Mouse (Mus musculus) right cerebral cortex, postnatal 10 days (tissue): ENCODE data around the gene Hebp1.

Experiments used
- DNase-seq, 2 experiments: peaks; one replicate each; pipeline ENCODE4 v3.0.0; 2021; ENCODE audit warnings: low spot score in 2 of 2

Hebp1 gene

DNA sequence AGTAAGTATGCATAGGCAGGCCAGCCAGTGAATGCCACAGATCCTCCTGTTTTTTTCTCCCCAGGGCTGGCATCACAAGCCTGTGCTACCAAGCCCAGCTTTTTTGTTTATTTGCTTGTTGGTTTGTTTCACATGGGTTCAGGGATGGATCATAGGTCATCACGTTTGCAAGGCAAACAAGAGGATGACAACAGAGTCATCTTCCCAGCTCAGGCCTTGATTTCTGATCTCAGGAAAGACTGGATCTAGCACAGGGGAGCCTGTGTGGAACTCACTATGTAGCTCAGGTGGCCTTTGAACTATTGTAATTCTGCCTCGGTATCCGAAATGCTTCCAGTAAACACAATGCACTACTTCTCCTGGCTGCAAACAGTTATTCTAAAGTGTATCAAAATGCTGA is 35.5 kb downstream of the Hebp1 start:
- no peak for DNase-seq

DNA sequence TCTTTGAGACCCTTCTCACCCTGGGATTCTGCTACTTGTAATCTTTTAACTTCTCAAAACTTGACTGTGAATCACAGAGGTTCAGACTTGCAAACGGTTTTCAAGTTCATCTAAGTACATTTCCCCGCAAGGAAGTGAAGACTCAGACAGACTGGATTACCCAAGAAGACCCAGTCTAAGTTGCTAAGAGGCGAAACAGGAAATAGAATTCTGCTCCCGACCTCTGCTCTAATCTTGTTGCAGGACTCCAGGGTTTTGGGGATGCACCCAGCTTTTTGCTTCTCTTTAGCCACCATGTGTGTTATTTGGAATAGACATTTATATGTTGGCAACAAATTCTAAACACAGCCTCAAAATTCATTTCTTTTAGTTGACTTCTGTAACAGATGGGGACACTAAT is 36.5 kb downstream of the Hebp1 start:
- DNase-seq = no peak

DNA sequence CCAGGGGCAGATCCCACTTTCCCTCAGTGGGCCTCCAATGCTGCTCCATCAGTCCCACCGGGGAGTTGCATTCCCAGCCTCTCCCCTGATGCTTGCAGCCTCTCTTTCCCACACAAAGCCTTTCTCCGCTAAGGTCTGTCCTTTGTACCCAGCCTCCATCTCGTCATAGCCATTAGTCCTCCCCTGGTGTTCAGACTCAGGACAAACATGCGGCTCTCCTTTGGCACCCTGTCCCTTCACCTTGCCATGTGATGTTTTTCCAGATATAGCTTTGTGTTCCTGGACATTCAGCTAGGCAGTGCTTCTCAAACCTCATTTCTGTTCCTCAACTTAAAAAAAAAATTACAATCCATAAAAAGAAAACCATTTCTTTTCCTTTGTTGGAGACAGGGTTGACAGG is 39.3 kb downstream of the Hebp1 start:
- DNase-seq = no peak

DNA sequence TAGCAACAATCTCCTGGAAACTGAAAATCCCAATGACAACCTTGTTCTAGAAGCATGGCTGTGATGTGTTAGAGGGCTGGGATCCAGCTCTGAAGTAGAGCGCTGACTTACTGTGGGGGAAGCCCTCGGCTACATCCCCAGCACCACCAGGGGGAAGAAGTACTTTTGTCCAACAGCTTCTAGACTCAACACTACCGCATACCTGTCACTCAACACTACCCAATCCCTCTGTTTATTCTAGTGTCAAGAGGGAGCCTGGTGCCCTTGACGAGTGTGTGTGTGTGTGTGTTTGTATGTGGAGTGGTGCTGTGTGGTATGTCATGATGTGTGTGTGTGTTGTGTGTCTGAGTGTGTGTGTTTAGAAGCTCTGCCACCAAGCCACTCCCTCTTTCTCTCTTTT is 40.3 kb downstream of the Hebp1 start:
- no peak for DNase-seq

DNA sequence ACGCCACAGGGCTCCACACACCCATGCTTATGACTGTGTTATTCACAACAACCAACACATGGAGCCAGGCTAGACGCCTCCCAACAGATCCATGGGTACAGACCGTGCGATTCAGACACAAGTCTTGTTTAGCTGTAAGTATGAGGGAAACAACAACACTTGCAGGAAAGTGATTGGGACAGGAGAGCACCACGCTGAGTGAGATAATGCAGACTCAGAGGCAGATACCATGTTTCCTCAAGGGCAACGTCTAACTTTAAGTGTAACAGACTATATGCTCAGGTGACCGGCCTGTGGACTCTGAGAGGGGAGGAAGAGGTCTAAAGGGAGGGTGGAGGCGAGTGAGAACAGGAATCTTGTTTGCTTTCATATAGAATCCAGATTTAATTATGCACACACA is 41.2 kb downstream of the Hebp1 start:
- no peak for DNase-seq

DNA sequence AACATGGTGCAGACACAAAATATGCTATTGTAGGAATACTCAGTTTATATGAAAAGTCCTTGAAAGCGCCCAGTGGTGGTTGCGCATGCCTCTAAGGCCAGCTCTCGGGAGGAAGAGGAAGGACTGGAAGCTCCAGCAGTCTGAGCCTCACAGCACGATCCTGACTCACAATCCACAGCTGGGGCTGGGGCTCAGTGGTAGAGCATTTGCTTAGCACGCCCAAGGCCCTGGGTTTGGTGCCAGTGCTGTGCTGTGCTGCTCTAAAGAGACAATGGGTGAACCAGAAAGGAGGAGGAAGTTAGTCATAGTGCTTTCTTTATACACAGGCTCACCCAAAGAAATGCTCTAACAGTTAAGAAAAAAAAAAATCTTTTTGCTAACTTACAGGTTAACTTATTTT is 44.1 kb downstream of the Hebp1 start:
- no peak for DNase-seq

DNA sequence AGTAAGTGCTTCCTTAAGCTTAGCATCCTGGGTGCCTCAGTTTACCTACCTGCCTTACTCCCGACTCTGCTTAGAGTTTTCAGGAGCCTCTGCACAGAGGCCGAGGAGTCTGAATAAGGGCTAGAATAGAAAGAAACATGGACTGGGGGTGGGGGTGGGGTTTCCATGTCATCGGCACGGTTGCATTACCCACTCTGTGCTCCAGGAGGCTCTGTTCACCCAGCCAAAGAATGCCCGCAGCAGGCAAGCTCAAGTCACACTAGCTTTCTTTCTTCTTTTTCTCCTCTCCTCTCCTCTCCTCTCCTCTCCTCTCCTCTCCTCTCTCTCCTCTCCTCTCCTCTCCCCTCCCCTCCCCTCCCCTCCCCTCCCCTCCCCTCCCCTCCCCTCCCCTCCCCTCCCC is 47.5 kb downstream of the Hebp1 start:
- no peak for DNase-seq

DNA sequence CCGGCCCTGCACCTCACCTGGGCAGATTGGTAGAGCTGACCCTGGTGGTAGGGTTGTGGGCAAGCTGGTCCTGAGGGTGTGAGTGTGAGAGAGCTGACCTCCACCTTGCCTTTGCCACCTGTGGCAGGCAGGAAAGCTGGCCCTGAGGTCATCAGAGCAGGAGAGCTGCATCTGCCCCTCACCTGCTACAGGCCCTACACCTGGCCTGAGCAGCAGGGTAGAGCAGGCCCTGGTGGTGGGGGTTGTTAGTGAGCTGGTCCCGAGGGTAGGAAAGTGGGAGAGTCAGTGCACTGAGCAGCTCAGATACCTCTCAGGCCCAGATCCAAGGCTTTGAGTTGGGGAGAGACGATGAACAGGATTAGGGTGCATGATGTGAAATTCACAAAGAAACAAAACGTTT is 48.1 kb downstream of the Hebp1 start:
- no peak for DNase-seq

DNA sequence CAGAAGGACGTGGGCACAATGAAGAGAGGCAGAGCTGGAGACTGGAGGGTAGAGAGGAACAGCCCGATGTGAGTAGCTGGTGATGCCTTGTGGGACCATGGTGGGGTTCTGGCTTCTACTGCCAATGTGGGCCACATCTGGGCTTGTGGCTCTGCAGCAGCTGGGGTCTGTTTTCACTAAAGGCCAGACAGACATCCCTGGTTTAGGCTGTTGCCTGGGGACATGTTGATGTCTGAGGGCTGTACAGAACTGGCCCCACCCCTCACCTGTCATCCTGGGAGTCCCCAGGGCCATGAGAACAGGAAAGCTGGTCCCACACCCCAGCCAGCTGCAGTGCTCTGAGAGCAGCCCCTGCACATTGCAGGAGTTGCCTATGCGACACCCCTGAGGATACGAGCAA is 48.6 kb downstream of the Hebp1 start:
- DNase-seq = no peak

DNA sequence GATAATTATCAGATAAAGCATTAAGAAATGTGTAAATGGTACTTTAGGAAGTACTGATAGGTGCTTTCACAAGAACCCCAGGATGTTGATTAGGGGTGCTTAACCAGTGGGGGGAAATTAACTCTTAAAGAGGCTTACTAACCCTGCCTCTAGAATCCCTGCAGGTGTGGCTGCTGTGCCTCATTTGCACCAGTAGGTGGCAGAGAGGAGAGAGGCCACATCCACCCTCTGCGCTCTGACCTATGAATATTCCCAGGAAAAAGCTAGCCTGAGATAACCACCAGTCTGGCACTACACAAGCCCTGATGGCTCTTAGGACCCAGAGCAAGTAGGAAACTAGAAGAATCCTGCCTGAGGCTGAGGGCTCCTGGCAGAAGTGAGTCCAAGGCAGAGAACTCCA is 49.3 kb downstream of the Hebp1 start:
- DNase-seq = no peak

DNA sequence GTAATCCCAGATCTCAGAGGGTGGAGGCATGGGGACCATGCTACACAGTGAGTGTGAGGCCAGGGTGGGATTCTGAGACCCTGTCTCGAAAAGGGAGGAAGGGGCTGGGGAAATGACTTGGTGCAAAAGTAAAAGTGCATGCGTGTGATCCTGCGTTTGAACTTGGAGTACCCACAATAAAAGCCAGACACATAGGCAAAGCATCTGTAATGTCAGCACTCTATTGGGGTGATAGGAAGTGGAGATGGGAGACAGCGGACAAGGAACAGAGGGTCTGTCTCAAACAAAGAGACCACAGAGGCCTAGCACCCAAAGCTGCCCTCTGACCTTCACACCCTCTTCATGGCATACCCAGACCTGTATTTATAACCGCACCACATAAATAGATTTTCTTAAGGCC is 51.8 kb downstream of the Hebp1 start:
- DNase-seq = no peak

DNA sequence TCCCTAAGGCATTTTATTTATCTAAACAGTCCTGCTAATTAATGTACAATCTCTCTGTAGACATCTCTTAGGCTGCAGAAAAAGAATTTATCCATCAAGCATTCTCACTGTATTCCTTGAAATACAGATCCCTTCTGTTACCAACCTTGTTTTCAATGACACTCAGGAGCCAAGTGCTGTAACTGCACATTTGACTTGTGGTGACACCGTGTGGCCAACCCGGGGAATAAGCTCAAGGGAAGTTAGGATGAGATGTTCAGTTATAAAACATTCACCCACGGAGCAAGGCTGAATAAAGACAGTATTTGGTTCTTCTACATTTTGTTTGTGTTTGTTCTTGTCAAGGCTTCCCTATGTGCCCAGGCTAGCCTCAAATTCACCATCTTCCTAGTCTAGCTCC is 53.3 kb downstream of the Hebp1 start:
- DNase-seq = peak in 1 of 2 experiments; percentile 75

DNA sequence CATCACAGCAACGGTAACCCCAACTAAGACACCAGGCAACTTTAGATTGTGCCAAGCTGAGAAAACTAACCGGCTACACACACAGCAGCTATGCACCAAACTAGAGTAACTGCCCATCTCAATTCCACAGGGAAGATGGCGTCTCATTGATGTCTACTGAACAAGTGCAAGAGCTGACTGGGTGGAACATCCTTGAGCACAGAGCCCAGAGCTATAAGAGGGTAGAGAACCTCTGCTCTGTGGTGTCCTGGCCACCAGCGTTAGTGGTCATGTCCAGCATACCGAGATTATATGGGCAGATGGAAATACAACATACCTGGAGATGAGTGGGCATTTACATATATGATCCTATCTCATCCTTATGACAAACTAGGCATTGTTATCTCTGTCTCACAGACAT is 54.7 kb downstream of the Hebp1 start:
- no peak for DNase-seq

DNA sequence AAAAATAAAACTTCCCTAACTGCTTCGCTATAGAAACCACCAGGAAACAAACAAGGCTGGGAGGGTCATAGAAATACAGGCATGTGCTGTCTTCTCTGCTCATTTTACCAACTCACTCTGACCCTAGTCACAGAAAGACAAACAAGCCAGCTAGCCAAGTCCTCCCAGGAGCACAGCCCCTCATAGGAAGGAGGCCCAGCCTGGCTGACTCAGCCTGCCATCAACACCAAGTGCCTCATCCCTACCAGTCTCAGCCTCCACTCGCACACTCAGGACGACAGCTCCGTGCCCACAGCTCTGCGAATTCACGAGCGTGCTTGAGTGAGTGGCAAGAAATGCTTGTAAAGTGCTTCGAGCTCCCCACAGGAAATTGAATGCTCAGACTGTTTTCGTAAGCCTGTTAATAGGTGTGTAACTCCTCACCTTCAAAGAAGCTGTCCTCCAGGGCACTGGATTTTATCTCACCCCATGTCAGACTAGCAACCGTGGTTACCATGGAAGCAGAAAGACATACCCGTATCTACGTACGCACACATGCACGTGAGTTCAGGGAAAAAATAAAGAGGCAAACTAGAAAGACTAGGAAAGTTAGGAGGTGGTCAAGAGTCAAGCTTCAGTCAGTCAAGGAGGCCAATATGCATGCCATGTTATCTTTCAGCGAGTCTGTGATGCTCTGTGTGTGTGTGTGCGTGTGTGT is 56.2 kb downstream of the Hebp1 start:
- no peak for DNase-seq

DNA sequence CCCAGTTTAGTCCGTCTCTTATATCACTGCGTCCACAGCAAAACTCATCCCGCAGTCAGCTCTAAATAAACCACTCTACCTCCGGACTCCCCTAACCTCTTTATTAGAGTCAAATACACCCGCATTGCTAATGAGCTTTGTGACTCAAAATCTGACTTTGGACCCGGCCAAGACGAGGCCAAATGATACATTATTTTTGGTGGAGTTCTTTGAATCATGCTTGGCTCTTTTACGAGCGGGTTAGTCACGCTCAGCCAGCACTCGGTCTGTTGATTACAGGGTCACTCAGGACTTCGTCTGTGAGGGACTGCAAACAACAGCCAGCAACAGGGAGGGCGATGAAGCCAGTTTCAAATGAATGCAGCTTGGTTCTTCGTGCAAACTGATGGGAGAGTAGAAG is 59.1 kb downstream of the Hebp1 start:
- no peak for DNase-seq

DNA sequence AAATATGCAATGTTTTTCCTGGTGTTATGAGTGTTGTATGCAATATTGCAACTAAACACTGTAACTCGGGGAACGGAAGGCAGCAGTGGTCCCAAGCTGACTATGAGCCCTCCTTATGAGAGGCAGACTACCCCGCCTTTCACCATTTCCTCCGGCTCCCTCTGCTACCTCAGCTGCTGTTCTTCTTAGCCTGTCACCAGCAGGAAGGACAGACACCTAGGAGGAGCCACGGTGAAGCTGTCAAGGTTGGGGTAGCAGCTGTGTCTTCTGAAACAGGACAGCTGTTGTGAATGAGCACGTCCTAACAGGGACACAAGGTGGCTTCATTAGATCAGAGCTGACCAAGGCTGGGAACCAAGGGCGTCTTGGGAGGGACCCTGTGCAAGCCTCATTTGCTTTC is 59.6 kb downstream of the Hebp1 start:
- no peak for DNase-seq

DNA sequence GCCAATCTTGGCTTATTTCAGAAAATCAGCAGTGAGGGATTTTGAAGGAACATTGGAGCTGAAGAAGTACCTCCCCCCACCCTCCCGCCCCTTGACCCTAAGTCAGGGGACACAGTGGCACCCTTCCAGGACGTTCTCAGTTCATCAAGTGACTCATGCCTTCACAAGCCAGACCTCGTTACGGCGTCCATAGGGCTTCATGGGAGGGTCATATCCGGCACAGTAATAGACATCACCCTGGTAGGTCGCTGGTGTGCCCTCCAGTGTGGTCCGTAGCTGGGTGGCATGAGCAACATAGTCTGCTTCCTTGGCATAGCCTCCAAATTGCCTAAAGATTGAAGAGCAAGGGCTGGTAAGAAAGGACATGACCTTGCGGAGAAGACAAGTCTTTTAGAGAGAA is 60.1 kb downstream of the Hebp1 start:
- no peak for DNase-seq

DNA sequence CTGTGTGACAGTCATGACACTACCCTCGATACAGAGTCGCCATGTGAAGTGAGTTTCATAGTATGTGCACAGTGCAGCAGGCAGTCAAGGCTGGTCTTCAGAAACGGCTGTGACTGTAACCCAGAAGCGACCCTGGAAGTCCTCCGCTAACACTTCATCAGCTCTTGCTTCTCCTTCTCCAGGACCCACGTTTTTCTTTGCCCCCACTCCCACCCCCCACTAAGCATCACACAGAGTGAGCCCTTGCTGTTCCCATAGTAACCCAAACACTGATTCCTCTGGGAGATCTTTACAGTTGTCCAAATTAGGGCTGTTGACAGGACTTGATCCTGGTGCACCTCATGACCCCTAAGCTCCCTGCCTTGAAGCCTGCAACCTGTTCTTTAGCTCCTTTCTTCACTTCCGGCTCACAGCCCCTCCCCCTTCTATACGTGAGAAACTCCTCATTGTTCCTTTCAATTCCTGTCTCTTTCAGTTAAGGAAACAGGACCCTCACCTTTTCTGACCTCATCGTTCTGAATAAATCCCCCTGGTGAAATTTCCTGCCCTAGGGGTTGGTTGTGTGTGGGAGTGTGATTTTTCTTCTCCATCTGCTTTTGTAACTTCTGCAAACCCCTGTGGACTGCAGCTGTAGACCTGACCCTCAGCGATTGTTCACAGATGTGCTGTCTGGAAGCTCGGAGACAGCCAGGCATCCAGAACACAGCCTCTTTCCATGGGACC is 61.2 kb downstream of the Hebp1 start:
- no peak for DNase-seq

DNA sequence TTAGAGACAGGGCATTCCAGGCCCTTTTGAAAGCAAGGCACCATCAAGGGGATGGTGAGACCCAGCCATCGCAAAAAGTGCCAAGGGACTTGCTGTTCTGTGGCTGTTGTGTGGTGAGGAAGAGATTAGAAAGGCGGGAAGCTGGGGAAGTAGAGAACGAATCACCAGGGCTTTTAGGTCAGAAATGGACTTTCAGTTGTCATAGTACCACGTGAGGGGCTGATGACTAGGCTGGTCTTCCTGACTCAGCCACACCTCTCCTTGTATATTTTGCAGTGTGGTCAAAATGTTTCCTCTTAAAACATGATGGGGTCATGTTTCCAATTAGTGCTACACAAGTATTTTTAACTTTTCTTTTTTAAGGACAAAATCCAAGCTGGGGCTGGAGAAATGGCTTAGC is 62.1 kb downstream of the Hebp1 start:
- no peak for DNase-seq

DNA sequence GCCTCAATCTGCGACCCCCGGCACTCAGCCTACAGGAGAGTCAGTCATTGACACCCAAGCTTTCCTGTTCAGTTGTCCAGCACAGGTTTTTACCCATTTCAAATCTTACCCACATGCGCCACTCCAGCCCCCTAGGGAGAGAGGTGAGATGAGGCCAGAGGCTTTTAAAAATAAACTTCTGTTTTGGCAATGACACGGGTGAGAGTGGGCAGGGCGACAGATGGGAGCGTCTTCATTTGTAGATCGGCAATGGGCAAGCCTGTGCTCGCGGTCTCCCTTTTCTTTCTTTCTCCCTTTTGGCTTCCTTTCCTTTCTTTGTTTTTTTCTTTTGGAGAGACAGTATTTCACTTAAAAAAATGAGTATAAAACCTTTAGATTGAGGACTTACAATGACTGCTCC is 64.3 kb downstream of the Hebp1 start:
- DNase-seq = no peak

DNA sequence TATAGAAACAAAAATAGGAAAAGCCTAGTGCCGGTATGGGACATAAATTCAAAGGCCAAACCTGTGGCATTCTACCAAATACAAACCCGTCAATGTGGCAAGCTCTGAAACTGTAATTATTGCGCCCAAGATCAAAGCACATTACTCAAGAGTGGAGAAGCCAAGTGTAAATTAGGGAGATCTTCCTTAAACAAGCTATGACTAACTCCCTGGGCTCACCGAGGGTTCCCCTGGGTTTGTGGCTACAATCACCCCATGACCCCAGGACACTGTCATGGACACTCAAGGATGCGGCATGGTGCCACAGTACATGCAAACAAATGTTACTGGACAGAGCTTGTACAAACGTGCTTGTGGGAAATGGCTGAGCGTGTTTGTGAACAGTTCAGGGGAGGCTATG is 64.7 kb downstream of the Hebp1 start:
- no peak for DNase-seq

DNA sequence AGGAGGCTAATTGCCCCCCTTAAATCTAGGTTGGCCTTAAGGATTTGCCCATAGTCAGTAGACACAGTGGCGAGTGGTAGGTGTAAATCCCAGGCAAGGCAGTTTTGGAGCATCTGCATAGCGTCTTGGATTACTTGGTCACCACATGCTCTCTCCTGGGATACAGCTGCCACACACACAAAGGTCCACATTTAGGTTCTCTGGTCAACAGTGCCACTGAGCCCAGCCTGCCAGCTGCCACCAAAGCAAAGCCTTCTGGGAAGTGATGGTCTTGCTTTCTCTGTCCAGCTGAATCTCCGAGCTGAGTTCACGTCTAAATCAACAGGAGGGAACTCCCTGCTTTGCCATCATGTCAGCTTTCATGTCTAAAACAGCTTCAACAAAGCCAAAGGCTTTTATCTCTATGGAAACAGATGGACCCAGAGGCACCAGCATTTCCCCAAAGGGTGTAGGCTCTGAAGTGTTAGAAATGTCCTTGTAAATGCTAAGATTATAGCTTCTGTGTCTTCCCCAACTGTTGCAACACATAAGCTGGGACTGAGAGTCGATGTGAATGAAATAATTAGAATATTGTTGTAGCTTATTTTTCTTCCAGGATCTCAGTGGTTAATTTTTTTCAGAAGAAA is 73.0 kb downstream of the Hebp1 start:
- DNase-seq = no peak

DNA sequence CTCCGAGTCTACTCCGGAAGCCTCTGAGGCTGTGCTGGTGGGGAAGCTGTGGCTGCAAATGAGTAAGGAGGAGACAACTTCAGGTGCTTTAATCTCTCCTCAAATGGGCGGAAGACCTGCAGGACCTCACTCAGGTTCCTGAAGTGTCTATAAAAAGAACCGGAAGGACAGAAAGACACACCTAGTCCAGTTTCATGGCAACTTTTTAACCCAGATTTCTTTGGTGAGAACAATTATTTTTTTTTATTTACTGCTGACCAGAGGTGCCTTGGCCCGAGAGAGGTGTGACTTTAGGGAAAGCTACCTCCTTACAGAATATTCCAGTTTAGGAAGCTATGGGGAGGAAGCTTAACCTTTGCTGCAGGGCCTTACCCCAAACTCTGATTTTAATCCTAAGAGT is 79.6 kb downstream of the Hebp1 start, which contains the start of gene Gprc5d:
Gprc5d (minus strand) TSS at position 101 of the 400 bp plus-strand sequence.
- DNase-seq = no peak
